Mouse (Mus musculus) urinary bladder, postnatal 14 days (tissue): ENCODE data around the gene Mum1l1.
A peak's percentile ranks its signal among the peaks of the same experiment; 100 is the strongest.
"Not testable (repeated sequence)": the region's sequence is repeated elsewhere in the genome, so short reads cannot be mapped to it uniquely, and the experiment has no call there.

Source experiments
- DNase-seq: peaks from one replicate; pipeline ENCODE4 v3.0.0; 2021; ENCODE audit warnings: low spot score

Mum1l1 gene

GRCm38 (mm10) chrX:139209829-139210225, at the start of gene Mum1l1:
Mum1l1 (plus strand) TSS chrX:139210042.
- peak; percentile 77 for DNase-seq

GRCm38 (mm10) chrX:139178928-139179327, 30.9 kb upstream of the Mum1l1 start, which contains the start of gene 4933428M09Rik:
4933428M09Rik (plus strand) TSS chrX:139179228.
- DNase-seq: no peak

DNA sequence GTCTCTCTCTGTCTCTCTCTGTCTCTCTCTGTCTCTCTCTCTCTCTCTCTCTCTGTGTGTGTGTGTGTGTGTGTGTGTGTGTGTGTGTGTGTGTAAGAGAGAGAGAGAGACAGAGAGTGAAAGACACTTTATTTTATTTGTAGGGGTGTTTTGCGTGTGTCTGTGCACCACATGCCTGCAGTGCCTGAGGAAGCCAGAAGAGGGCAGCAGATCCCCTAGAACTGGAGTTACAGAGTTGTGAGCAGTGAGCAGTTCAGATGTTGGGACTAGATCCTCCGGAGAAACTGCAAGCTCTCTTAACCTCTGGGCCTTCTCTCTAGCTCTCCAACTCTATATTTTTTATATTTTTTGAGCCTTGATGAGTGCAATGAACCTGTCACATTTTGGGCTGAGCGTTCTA, 18.3 kb upstream of the Mum1l1 start:
- DNase-seq: not testable (repeated sequence)

DNA sequence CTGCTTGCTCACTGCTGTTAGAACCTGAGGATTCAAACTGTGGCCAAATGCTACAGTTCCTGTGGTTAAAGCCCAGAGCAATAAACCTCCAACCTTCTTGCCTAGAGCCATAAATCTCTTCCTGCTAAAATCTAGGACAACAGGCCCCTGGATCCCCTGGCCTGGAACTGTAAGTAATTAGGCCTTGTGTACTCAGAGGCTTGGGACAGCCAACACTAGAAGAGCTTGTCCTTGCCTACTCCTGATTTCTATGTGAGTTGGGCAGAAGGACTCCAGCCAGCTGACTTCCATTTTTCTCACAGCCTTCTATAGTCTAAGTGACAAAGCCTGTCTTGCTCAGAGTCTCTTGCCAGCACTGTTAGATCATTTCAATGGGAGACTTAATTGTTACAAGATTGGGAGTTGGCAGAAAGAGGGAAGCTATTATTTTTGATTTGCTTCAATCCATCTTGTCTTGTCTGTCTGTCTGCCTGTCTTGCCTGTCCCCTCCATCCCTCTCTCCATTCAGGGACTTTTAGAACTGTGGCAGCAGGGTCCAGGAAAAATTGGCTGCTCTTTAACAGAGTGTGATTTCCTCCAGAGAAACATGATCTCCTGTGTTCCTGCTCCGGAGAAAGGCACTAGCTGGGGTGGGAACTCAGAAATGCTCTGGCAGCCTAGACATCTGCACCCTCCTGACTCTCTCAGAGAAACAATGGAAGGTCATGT, 15.1 kb upstream of the Mum1l1 start:
- DNase-seq: no peak

DNA sequence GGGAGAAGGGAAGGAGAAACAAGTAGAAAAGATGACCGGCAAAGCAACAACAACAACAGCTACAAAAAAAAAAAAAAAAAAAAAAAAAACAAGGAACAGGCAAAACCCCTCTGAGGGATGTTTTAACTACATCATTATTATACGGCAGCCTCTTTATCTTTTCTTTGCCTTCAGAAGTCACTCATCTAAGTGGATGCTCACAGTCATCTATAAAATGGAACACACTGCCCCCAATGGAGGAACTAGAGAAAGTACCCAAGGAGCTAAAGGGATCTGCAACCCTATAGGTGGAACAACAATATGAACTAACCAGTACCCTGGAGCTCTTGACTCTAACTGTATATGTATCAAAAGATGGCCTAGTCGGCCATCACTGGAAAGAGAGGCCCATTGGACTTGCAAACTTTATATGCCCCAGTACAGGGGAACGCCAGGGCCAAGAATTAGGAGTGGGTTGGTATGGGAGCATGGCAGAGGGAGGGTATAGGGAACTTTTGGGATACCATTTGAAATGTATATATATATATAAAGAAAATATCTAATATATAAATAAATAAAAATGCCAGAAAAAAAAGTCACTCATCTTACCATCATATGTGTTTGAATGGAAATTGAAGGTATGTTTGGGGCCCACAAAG, 532 bp upstream of the Mum1l1 start:
- DNase-seq: not testable (repeated sequence)

- DNase-seq: no peak
Observed at GRCm38 (mm10) chrX:139214765-139215164, 4.9 kb downstream of the Mum1l1 start.

- DNase-seq: no peak
Observed at GRCm38 (mm10) chrX:139216409-139216808, 6.6 kb downstream of the Mum1l1 start.

DNA sequence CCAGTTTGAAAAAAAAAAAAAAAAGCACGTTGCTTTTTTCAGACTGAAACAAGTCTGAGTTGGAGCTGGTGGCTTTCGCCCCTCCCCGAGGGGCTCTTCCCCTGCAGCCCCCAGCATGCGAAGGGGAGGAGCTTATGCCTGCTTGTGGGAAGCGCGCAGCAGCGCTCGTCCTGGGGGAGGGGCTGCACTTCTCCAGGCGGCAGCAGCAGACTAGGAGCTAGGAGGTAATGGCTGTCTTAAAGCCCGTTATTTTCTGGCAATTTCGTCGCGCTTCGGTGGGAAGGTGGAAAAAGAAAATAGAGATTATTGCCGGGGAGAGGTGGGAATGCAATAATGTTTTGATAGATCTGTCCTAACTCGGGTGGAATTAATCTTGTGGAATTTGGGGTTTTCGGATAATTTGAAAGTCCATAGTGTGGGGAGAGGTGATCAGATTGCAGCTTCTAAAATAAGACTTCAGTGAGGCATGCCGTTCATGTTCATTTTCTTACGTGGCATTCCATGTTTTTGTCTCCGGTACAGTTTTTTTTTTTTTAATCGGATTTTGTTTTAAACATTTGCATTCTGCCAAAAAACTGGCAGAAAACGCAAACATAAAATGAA, 7.2 kb downstream of the Mum1l1 start:
- DNase-seq: peak; percentile 24

DNA sequence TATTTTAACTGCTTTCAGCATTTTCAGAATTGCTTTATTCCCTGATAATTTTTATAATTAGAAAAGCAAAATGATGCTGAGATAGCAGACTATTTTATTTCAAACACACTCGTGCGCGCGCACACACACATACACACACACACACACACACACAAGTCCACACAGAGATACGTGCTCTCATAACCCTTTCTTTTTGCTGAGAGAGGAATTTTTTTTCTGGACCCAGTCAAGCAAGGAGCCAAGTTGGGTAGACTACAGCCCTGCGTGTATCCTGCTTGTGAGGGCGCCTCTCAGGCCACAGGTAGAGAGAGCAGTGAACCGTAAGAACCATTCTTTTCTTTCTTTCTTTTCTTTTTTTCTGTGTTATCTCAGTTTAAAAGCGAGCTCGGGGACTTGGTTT, 7.9 kb downstream of the Mum1l1 start:
- no peak for DNase-seq

GRCm38 (mm10) chrX:139219017-139219416, 9.2 kb downstream of the Mum1l1 start:
- DNase-seq: peak; percentile 60

DNA sequence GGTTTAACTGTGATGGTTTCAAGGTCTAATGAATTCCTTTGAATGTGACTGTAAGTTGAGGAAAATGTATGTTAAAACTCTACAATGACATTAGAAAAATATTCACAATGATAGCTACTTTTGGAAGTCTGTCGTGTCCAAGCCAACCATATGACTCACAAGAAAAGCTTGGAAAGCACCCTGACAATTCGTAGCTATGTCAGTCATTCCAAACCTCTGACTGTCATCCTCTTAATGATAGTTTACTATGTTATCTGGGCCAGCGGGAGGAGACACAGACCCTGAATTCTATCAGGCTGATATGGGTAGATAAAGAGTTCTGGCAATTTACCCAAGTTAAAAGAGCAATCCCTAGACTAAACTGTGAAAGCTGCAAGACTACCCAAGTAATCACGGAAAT, 11.0 kb downstream of the Mum1l1 start:
- no peak for DNase-seq

GRCm38 (mm10) chrX:139221893-139222292, 12.1 kb downstream of the Mum1l1 start:
- no peak for DNase-seq

- DNase-seq: peak; percentile 67
Observed at GRCm38 (mm10) chrX:139231143-139231542, 21.3 kb downstream of the Mum1l1 start.

DNA sequence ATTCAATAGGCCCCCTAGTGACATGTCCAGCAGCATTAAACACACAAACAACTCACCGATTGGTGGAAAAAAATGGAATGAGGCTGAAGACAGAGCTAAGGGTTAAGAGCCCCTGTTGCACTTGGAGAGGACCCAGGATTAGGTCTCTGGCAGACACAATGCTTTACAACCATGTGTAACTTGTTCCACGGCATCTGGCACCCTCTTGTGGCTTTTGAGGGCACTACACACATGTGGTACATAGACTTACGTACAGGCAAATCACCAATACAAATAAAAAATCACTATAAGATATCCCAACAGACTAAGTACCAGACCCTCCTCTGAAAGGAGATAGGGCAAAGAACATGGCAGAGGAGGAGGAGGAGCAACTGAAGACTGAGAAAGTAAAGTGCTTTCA, 37.5 kb downstream of the Mum1l1 start:
- peak; percentile 2 for DNase-seq

DNA sequence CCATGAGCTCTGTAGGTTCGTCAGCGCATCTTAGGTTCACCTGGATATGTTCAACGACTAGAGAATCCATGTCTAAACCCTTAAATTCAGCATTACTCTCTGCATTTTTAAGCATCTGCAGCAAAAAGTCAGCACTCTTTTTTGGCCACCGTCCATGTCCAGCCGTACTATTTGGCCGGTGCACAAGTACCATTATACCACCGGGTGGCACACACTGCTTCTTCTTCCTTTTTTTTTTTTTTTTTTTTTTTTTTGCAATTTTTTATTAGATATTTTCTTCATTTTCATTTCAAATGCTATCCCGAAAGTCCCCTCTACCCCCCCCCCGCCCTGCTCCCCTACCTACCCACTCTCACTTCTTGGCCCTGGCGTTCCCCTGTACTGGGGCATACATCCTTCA, 47.2 kb downstream of the Mum1l1 start:
- no peak for DNase-seq

GRCm38 (mm10) chrX:139281966-139282365, 72.1 kb downstream of the Mum1l1 start:
- DNase-seq: no peak
